Mouse (Mus musculus) cerebellum, adult 2 months (tissue): ENCODE results near the gene Fbxo5. TPM values are rescaled to one million over a fixed set of nuclear protein-coding genes. Genes with fewer than 3 reads are reported as not detected.

Source experiments
- DNase-seq, 2 experiments: peaks; one replicate each; pipeline ENCODE4 v3.0.0; 2021
- H3K27ac ChIP-seq: fragments of 200-500 bp; 2 replicates; pipeline ENCODE4 v1.5.1; 2012; ENCODE audit warnings: low read length, control low read depth, inconsistent platforms; ENCODE audit not compliant: insufficient read depth
- H3K27me3 ChIP-seq: fragments of 200-500 bp; 2 replicates; pipeline ENCODE4 v1.6.1; 2012; ENCODE audit warnings: inconsistent platforms, mild to moderate bottlenecking, low read length, moderate library complexity; ENCODE audit not compliant: control insufficient read depth, insufficient read depth
- H3K4me1 ChIP-seq: fragments of 200-500 bp; 2 replicates; pipeline ENCODE4 v1.6.1; 2011; ENCODE audit warnings: low read length; ENCODE audit not compliant: control insufficient read depth, insufficient read depth
- H3K4me3 ChIP-seq: fragments of 200-500 bp; replicated peaks from 2 replicates; pipeline ENCODE3; 2011; ENCODE audit warnings: mild to moderate bottlenecking, low read depth, low read length, control low read depth; ENCODE audit not compliant: insufficient read depth
- CTCF ChIP-seq: fragments of 200-500 bp; IDR thresholded peaks from 2 replicates; pipeline ENCODE4 v1.5.1; 2011; ENCODE audit warnings: low read depth, mild to moderate bottlenecking, control low read depth, low read length, moderate library complexity, borderline replicate concordance; ENCODE audit not compliant: insufficient read depth
- POLR2A ChIP-seq: fragments of 200-500 bp; IDR thresholded peaks from 2 replicates; pipeline ENCODE4 v1.6.1; 2011; ENCODE audit warnings: low read length, control low read depth, borderline replicate concordance; ENCODE audit not compliant: insufficient read depth
- WGBS: fragments of 180-500 bp; shearing (Covaris S2); methylation state at CpG from one replicate; pipeline ENCODE4 v1.1.7; 2018; 5-methylcytosine and 5-hydroxymethylcytosine counted together
- polyA plus RNA-seq: library from polyadenylated mRNA; depleted of rRNA; stranded (reverse); fragments of >200 nt; gene quantifications from 2 replicates; pipeline ENCODE4 v1.2.3, GENCODE M21; 2012

The Fbxo5 gene
- polyA plus RNA-seq, 1 experiment: 5.0 TPM

DNA sequence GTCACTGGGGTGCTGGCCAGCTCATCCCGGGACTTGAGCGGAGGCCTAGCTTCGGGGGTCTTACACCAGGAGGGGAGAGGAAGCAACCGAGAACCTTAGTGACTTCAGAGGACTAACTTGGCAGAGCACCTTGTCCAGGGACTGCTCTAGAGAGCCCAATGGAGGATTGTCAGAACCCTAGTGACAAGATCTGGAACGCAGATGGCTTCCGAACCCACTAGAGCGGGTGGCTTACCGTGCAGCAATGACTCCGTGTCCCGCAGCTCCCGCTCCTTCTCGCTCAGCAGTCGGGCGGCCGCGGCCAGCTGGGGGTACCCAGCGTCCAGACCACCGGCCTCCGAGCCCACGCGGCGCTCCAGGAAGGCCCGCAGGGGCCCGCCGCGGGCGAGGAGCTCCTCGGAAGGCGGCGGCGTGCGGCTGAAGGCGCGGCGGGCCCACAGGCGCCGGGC is 17.9 kb upstream of the Fbxo5 start:
- H3K27ac ChIP-seq: peak overlapping the region; percentile 61
- TF ChIP-seq POLR2A (no peak), CTCF (no peak)
- H3K27me3 ChIP-seq: no peaks in the 10 kb centered on the region
- H3K4me3 ChIP-seq: peak overlapping the region; percentile 83
- no peak for DNase-seq
- H3K4me1 ChIP-seq: peaks cover 3% of the 10 kb centered on the region; the same call in 1 of the 2 replicates
- under 1% methylated on average over 37 of the region's 37 CpGs for WGBS

- 98% methylated on average over 3 of the region's 3 CpGs for WGBS
- Histone ChIP-seq H3K4me1 (peaks cover 3% of the 10 kb centered on the region; the same call in 1 of the 2 replicates), H3K27me3 (no peaks in the 10 kb centered on the region), H3K27ac (no peak overlapping the region), H3K4me3 (no peak overlapping the region)
- DNase-seq: no peak
- no peak for TF ChIP-seq POLR2A
- TF ChIP-seq CTCF: no peak
Measured at GRCm38 (mm10) chr10:5818772-5819171, 13.4 kb upstream of the Fbxo5 start.

- TF ChIP-seq CTCF (no peak), POLR2A (no peak)
- DNase-seq: no peak
- 95% methylated on average over 2 of the region's 2 CpGs for WGBS
Measured at GRCm38 (mm10) chr10:5815968-5816367, 10.6 kb upstream of the Fbxo5 start.

DNA sequence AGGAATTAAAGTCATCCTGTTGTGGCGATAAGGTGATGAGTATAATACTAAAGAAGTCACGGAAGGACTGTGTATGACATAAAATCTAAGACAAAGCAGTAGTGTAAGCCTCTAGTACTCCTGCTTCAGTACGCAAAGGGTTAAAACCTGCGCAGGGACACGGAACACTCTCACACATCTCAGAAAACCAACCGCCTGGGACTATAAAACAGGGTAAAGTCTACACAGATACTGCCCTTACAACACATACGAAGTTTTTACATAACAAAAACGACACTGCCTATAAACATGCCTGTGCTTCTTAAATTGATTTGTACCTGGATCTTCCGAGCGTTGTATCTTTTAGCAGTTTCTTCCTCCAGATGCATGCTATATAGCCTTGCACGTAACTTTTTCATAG is 8.3 kb upstream of the Fbxo5 start:
- no peak overlapping the region for H3K27ac ChIP-seq
- H3K4me1 ChIP-seq: no peaks in the 10 kb centered on the region
- 88% methylated on average over 11 of the region's 11 CpGs for WGBS
- no peak for DNase-seq
- TF ChIP-seq POLR2A (no peak), CTCF (no peak)
- no peaks in the 10 kb centered on the region for H3K27me3 ChIP-seq
- H3K4me3 ChIP-seq: no peak overlapping the region

More at GRCm38 (mm10) chr10:5815968-5816367, 10.6 kb upstream of the Fbxo5 start:
- Histone ChIP-seq H3K4me1 (no peaks in the 10 kb centered on the region), H3K27ac (no peak overlapping the region), H3K4me3 (no peak overlapping the region), H3K27me3 (no peaks in the 10 kb centered on the region)

GRCm38 (mm10) chr10:5807683-5808082 is 2.3 kb upstream of the Fbxo5 start:
- no peak for TF ChIP-seq CTCF
- TF ChIP-seq POLR2A: no peak
- Histone ChIP-seq H3K27ac (no peak overlapping the region), H3K4me1 (no peaks in the 10 kb centered on the region; the same call in none of the 2 replicates), H3K27me3 (no peaks in the 10 kb centered on the region), H3K4me3 (no peak overlapping the region)
- DNase-seq: no peak
- 87% methylated on average over 2 of the region's 2 CpGs for WGBS

GRCm38 (mm10) chr10:5806996-5807395 is 1.6 kb upstream of the Fbxo5 start:
- no peaks in the 10 kb centered on the region for H3K27me3 ChIP-seq
- H3K4me1 ChIP-seq: no peaks in the 10 kb centered on the region; the same call in none of the 2 replicates
- no peak overlapping the region for H3K27ac ChIP-seq
- WGBS: 57% methylated on average over 4 of the region's 4 CpGs
- no peak overlapping the region for H3K4me3 ChIP-seq
- TF ChIP-seq POLR2A (no peak), CTCF (no peak)
- DNase-seq: no peak

- H3K4me1 ChIP-seq: no peaks in the 10 kb centered on the region; the same call in none of the 2 replicates
- H3K4me3 ChIP-seq: peak overlapping the region; percentile 67
- H3K27me3 ChIP-seq: no peaks in the 10 kb centered on the region
- TF ChIP-seq POLR2A: no peak
- no peak for TF ChIP-seq CTCF
- DNase-seq: no peak
- 6% methylated on average over 8 of the region's 8 CpGs for WGBS
- peak overlapping the region; percentile 31; the same call in 1 of the 2 replicates for H3K27ac ChIP-seq
Measured at GRCm38 (mm10) chr10:5806416-5806815, 1.0 kb upstream of the Fbxo5 start.

- WGBS: under 1% methylated on average over 43 of the region's 43 CpGs
Measured at GRCm38 (mm10) chr10:5805731-5806307, 419 bp upstream of the Fbxo5 start.

More at GRCm38 (mm10) chr10:5805731-5806307, 419 bp upstream of the Fbxo5 start:
- Histone ChIP-seq H3K4me3 (peak overlapping the region; percentile 79), H3K27me3 (no peaks in the 10 kb centered on the region), H3K4me1 (no peaks in the 10 kb centered on the region; the same call in none of the 2 replicates), H3K27ac (peak overlapping the region; percentile 72)
- DNase-seq: peak; percentile 95 to 97
- TF ChIP-seq CTCF (no peak), POLR2A (peak; percentile 67; the same call in 1 of the 2 replicates)
